Mouse (Mus musculus): ENCODE measurements at regions not wholly inside any gene's neighbourhood (a gene's known extent, or its start where the extent isn't known, plus 50 kb on each side); places are given as distances from the start of the nearest gene placed in this dataset. TPM values are rescaled to one million over a fixed set of nuclear protein-coding genes. Genes with fewer than 3 reads are reported as not detected.
"Not testable (repeated sequence)": the region's sequence is repeated elsewhere in the genome, so short reads cannot be mapped to it uniquely, and the experiment has no call there.

- no peak for TF ChIP-seq POLR2A (IDR thresholded peaks at IDR 0.05; ENCODE audit: borderline replicate concordance, extremely low read depth, insufficient read depth, insufficient read length)
- Histone ChIP-seq H3K9ac (ENCODE audit: low read depth, low read length, severe bottlenecking) (no peak overlapping the region), H3K4me1 (ENCODE audit: control insufficient read depth, insufficient read depth, low read length) (no peaks in the 10 kb centered on the region), H3K27me3 (ENCODE audit: control insufficient read depth, insufficient read depth, low read length) (no peaks in the 10 kb centered on the region), H3K9me3 (ENCODE audit: control insufficient read depth, low read length) (no peaks in the 10 kb centered on the region), H3K36me3 (ENCODE audit: control insufficient read depth, insufficient read depth, low read length) (no peaks in the 10 kb centered on the region), H3K4me3 (replicated peaks; ENCODE audit: low read length) (no peak overlapping the region), H3K27ac (replicated peaks; ENCODE audit: low read depth, low read length) (no peak overlapping the region), H3K4me2 (replicated peaks; ENCODE audit: low read depth, low read length, severe bottlenecking) (no peak overlapping the region)
- ATAC-seq (ENCODE audit: low FRiP score, low read depth) (no peak), DNase-seq (ENCODE audit: low spot score) (no peak)
- 92% methylated on average over 5 of the region's 5 CpGs for WGBS
These were observed 765.3 kb downstream of the Trib2 start for GRCm38 (mm10) chr12:15051387-15051786.

- Histone ChIP-seq H3K36me3 (ENCODE audit: control insufficient read depth, insufficient read depth, low read length) (no peaks in the 10 kb centered on the region), H3K4me2 (replicated peaks; ENCODE audit: low read depth, low read length, severe bottlenecking) (no peak overlapping the region), H3K9me3 (ENCODE audit: control insufficient read depth, low read length) (no peaks in the 10 kb centered on the region), H3K27me3 (ENCODE audit: control insufficient read depth, insufficient read depth, low read length) (no peaks in the 10 kb centered on the region), H3K4me3 (replicated peaks; ENCODE audit: low read length) (no peak overlapping the region), H3K9ac (ENCODE audit: low read depth, low read length, severe bottlenecking) (no peak overlapping the region), H3K4me1 (ENCODE audit: control insufficient read depth, insufficient read depth, low read length) (no peaks in the 10 kb centered on the region), H3K27ac (replicated peaks; ENCODE audit: low read depth, low read length) (no peak overlapping the region)
- 80% methylated on average over 2 of the region's 2 CpGs for WGBS
- no peak for DNase-seq (ENCODE audit: low spot score)
- TF ChIP-seq POLR2A (IDR thresholded peaks at IDR 0.05; ENCODE audit: borderline replicate concordance, extremely low read depth, insufficient read depth, insufficient read length), result no peak
- ATAC-seq (ENCODE audit: low FRiP score, low read depth), result no peak
These were observed 773.5 kb downstream of the Trib2 start for GRCm38 (mm10) chr12:15043264-15043663.

GRCm38 (mm10) chr12:15011091-15011490 lies 805.6 kb downstream of the Trib2 start:
- TF ChIP-seq POLR2A (IDR thresholded peaks at IDR 0.05; ENCODE audit: borderline replicate concordance, extremely low read depth, insufficient read depth, insufficient read length), result no peak
- H3K9ac ChIP-seq (ENCODE audit: low read depth, low read length, severe bottlenecking), result no peak overlapping the region
- no peaks in the 10 kb centered on the region for H3K27me3 ChIP-seq (ENCODE audit: control insufficient read depth, insufficient read depth, low read length)
- H3K4me2 ChIP-seq (replicated peaks; ENCODE audit: low read depth, low read length, severe bottlenecking), result no peak overlapping the region
- DNase-seq (ENCODE audit: low spot score), result no peak
- H3K4me3 ChIP-seq (replicated peaks; ENCODE audit: low read length), result no peak overlapping the region
- H3K4me1 ChIP-seq (ENCODE audit: control insufficient read depth, insufficient read depth, low read length), result no peaks in the 10 kb centered on the region
- no peaks in the 10 kb centered on the region for H3K9me3 ChIP-seq (ENCODE audit: control insufficient read depth, low read length)
- no peak overlapping the region for H3K27ac ChIP-seq (replicated peaks; ENCODE audit: low read depth, low read length)
- H3K36me3 ChIP-seq (ENCODE audit: control insufficient read depth, insufficient read depth, low read length), result no peaks in the 10 kb centered on the region
- ATAC-seq (ENCODE audit: low FRiP score, low read depth), result no peak

- not testable (repeated sequence) for H3K4me2 ChIP-seq (replicated peaks; ENCODE audit: low read depth, low read length, severe bottlenecking); H3K4me3 ChIP-seq (replicated peaks; ENCODE audit: low read length); H3K4me1 ChIP-seq (ENCODE audit: control insufficient read depth, insufficient read depth, low read length); H3K9me3 ChIP-seq (ENCODE audit: control insufficient read depth, low read length); H3K27me3 ChIP-seq (ENCODE audit: control insufficient read depth, insufficient read depth, low read length); H3K27ac ChIP-seq (replicated peaks; ENCODE audit: low read depth, low read length); ATAC-seq (ENCODE audit: low FRiP score, low read depth); H3K36me3 ChIP-seq (ENCODE audit: control insufficient read depth, insufficient read depth, low read length); DNase-seq (ENCODE audit: low spot score); H3K9ac ChIP-seq (ENCODE audit: low read depth, low read length, severe bottlenecking)
- WGBS, result 50% methylated on average over 1 of the region's 1 CpGs
These were observed 814.3 kb downstream of the Trib2 start for GRCm38 (mm10) chr12:15002401-15002800.

Small RNA genes lying in the stretch of these regions (microRNA-seq; reads per million reads assigned to microRNA genes)
- gene Gm27682, result not detected

Data from limb, embryonic 14.5 days (tissue).